Mouse (Mus musculus) CD8-positive naive resting alpha-beta T cell, adult 57 days (primary cell): ENCODE results near the gene Ubfd1. TPM values are rescaled to one million over a fixed set of nuclear protein-coding genes. Genes with fewer than 3 reads are reported as not detected.

Source experiments
- total RNA-seq: library from RNA; stranded (reverse); gene quantifications from one replicate; pipeline ENCODE4 v1.2.4, GENCODE M21; 2023

Gene Ubfd1
- 35.6 TPM for total RNA-seq

GRCm38 (mm10) chr7:122066945-122067516 lies at the start of gene Ubfd1, which contains the start of gene Ears2:
Gene Ubfd1, plus strand, starts transcription at chr7:122067175.
Gene Ears2, minus strand, starts transcription at chr7:122067263.

GRCm38 (mm10) chr7:122020667-122021354 lies 46.2 kb upstream of the Ubfd1 start, which contains the start of gene Gga2:
Gene Gga2, minus strand, starts transcription at chr7:122021222.

GRCm38 (mm10) chr7:122101747-122102244 lies 34.8 kb downstream of the Ubfd1 start, which contains the start of gene Ndufab1:
Gene Ndufab1, minus strand, starts transcription at chr7:122101886.

Other genes starting within 250 kb of the Ubfd1 start
- not detected for gene Scnn1b, start 202.1 kb upstream of the Ubfd1 start, total RNA-seq
- 12.2 TPM for gene Cog7, start 85.5 kb upstream of the Ubfd1 start, total RNA-seq
- 28.6 TPM for gene Gga2, start 46.0 kb upstream of the Ubfd1 start, total RNA-seq
- 19.6 TPM for gene Ears2, start 88 bp downstream of the Ubfd1 start, total RNA-seq
- 82.2 TPM for gene Ndufab1, start 34.7 kb downstream of the Ubfd1 start, total RNA-seq
- gene Palb2, start 65.8 kb downstream of the Ubfd1 start, total RNA-seq = 5.7 TPM
- gene Dctn5, start 65.9 kb downstream of the Ubfd1 start, total RNA-seq = 61.1 TPM
- 5.0 TPM for gene Plk1, start 92.3 kb downstream of the Ubfd1 start, total RNA-seq
- gene Ern2, start 119.0 kb downstream of the Ubfd1 start, total RNA-seq = not detected
- gene Chp2, start 152.3 kb downstream of the Ubfd1 start, total RNA-seq = not detected
- gene Prkcb, start 221.6 kb downstream of the Ubfd1 start, total RNA-seq = 178 TPM